Mouse (Mus musculus) liver, embryonic 12.5 days (tissue): ENCODE results near the gene Arhgdia. TPM values are rescaled to one million over a fixed set of nuclear protein-coding genes. Genes with fewer than 3 reads are reported as not detected.
"Not testable (repeated sequence)": the region's sequence is repeated elsewhere in the genome, so short reads cannot be mapped to it uniquely, and the experiment has no call there.

Source experiments
- ATAC-seq: fragments of 200-750 bp; cut with Nextera tagmentation; 2 replicates; pipeline ENCODE4 v1.8.0; 2017; ENCODE audit warnings: moderate number of reproducible peaks, mild to moderate bottlenecking, moderate library complexity
- H3K27ac ChIP-seq: fragments of 300-500 bp; sonication (generic); 2 replicates; pipeline ENCODE4 v1.5.1; 2016; ENCODE audit warnings: mild to moderate bottlenecking
- H3K27me3 ChIP-seq: fragments of 300-500 bp; sonication (generic); replicated peaks from 2 replicates; pipeline ENCODE4 v1.6.1; 2016; ENCODE audit warnings: mild to moderate bottlenecking, moderate library complexity
- H3K36me3 ChIP-seq: fragments of 300-500 bp; sonication (generic); 2 replicates; pipeline ENCODE4 v1.6.1; 2016; ENCODE audit warnings: mild to moderate bottlenecking, moderate library complexity
- H3K4me1 ChIP-seq: fragments of 300-500 bp; sonication (generic); 2 replicates; pipeline ENCODE4 v1.6.1; 2016
- H3K4me2 ChIP-seq: fragments of 300-500 bp; sonication (generic); 2 replicates; pipeline ENCODE4 v1.6.1; 2016; ENCODE audit warnings: mild to moderate bottlenecking, moderate library complexity
- H3K4me3 ChIP-seq: fragments of 300-500 bp; sonication (generic); 2 replicates; pipeline ENCODE4 v1.5.1; 2016; ENCODE audit warnings: mild to moderate bottlenecking, moderate library complexity
- H3K9ac ChIP-seq: fragments of 300-500 bp; sonication (generic); 2 replicates; pipeline ENCODE4 v1.6.1; 2016; ENCODE audit warnings: mild to moderate bottlenecking, moderate library complexity
- H3K9me3 ChIP-seq: fragments of 300-500 bp; sonication (generic); replicated peaks from 2 replicates; pipeline ENCODE4 v1.6.1; 2016; ENCODE audit warnings: mild to moderate bottlenecking, moderate library complexity
- WGBS: fragments of 180-500 bp; shearing (Covaris S2); methylation state at CpG from one replicate; pipeline ENCODE4 v1.1.7; 2016; ENCODE audit not compliant: insufficient replicate concordance; 5-methylcytosine and 5-hydroxymethylcytosine counted together
- polyA plus RNA-seq: library from polyadenylated mRNA; unstranded; fragments of >200 nt; fragmentation: Nextera tagmentation; extraction: Ambion mirVana; gene quantifications from 2 replicates; pipeline ENCODE4 v1.2.1, GENCODE M21; 2016

Gene Arhgdia
- polyA plus RNA-seq, 1 experiment from 2014 or later = 356 TPM

GRCm38 (mm10) chr11:120558843-120559242 is 22.6 kb downstream of the Arhgdia start:
- not testable (repeated sequence) for H3K4me1 ChIP-seq, H3K9ac ChIP-seq, H3K4me2 ChIP-seq, H3K27ac ChIP-seq, H3K27me3 ChIP-seq, H3K4me3 ChIP-seq, ATAC-seq, H3K9me3 ChIP-seq
- 72% methylated on average over 6 of the region's 6 CpGs for WGBS
- H3K36me3 ChIP-seq = peaks cover 51% of the 10 kb centered on the region

- no peak overlapping the region for H3K4me2 ChIP-seq
- peaks cover 8% of the 10 kb centered on the region for H3K4me1 ChIP-seq
- no peaks in the 10 kb centered on the region for H3K9me3 ChIP-seq
- ATAC-seq = no peak
- no peak overlapping the region for H3K4me3 ChIP-seq
- peaks cover 16% of the 10 kb centered on the region for H3K36me3 ChIP-seq
- 66% methylated on average over 2 of the region's 2 CpGs for WGBS
- H3K27ac ChIP-seq = no peak overlapping the region
- no peak overlapping the region for H3K9ac ChIP-seq
- H3K27me3 ChIP-seq = no peaks in the 10 kb centered on the region
Observed at GRCm38 (mm10) chr11:120555260-120555659, 26.2 kb downstream of the Arhgdia start.

- peaks cover 11% of the 10 kb centered on the region for H3K36me3 ChIP-seq
- 59% methylated on average over 7 of the region's 7 CpGs for WGBS
- no peaks in the 10 kb centered on the region for H3K27me3 ChIP-seq
- H3K9ac ChIP-seq = no peak overlapping the region
- H3K4me1 ChIP-seq = peaks cover 12% of the 10 kb centered on the region
- no peak overlapping the region for H3K4me3 ChIP-seq
- no peak overlapping the region for H3K27ac ChIP-seq
- no peaks in the 10 kb centered on the region for H3K9me3 ChIP-seq
- no peak overlapping the region for H3K4me2 ChIP-seq
- no peak for ATAC-seq
Observed at GRCm38 (mm10) chr11:120554834-120555233, 26.6 kb downstream of the Arhgdia start.

GRCm38 (mm10) chr11:120552736-120553135 is 28.7 kb downstream of the Arhgdia start:
- Histone ChIP-seq H3K27ac (no peak overlapping the region), H3K4me3 (no peak overlapping the region), H3K9me3 (no peaks in the 10 kb centered on the region), H3K4me2 (no peak overlapping the region), H3K36me3 (no peaks in the 10 kb centered on the region), H3K9ac (no peak overlapping the region), H3K4me1 (peaks cover 30% of the 10 kb centered on the region), H3K27me3 (no peaks in the 10 kb centered on the region)
- 64% methylated on average over 5 of the region's 5 CpGs for WGBS
- ATAC-seq = no peak

- no peak for ATAC-seq
- Histone ChIP-seq H3K4me3 (peak within 1 kb of the TSS; percentile 79), H3K36me3 (no peaks in the 10 kb centered on the region), H3K27ac (peak within 1 kb of the TSS; percentile 94), H3K4me1 (peaks cover 38% of the 10 kb centered on the region), H3K9ac (peak within 1 kb of the TSS; percentile 94), H3K9me3 (no peaks in the 10 kb centered on the region), H3K4me2 (peak within 1 kb of the TSS; percentile 91), H3K27me3 (no peaks in the 10 kb centered on the region)
- WGBS = 89% methylated on average over 28 of the region's 28 CpGs
Observed at GRCm38 (mm10) chr11:120550810-120551440, 30.5 kb downstream of the Arhgdia start, which contains the start of gene Ppp1r27. Gene Ppp1r27, minus strand, starts transcription at chr11:120551132.

- ATAC-seq = no peak
Observed at GRCm38 (mm10) chr11:120549986-120550809, 31.2 kb downstream of the Arhgdia start.

GRCm38 (mm10) chr11:120549168-120549945 is 32.1 kb downstream of the Arhgdia start, which contains the start of gene Mcrip1:
Gene Mcrip1, minus strand, starts transcription at chr11:120549727.
- no peaks in the 10 kb centered on the region for H3K9me3 ChIP-seq
- WGBS = 2% methylated on average over 81 of the region's 87 CpGs
- H3K4me3 ChIP-seq = peak within 1 kb of the TSS; percentile 79
- H3K4me2 ChIP-seq = peak within 1 kb of the TSS; percentile 91
- H3K4me1 ChIP-seq = peaks cover 38% of the 10 kb centered on the region
- H3K36me3 ChIP-seq = peaks cover 7% of the 10 kb centered on the region
- peak; percentile 92 for ATAC-seq
- H3K9ac ChIP-seq = peak within 1 kb of the TSS; percentile 94
- peak within 1 kb of the TSS; percentile 94 for H3K27ac ChIP-seq
- no peaks in the 10 kb centered on the region for H3K27me3 ChIP-seq

More at GRCm38 (mm10) chr11:120549986-120550809, 31.2 kb downstream of the Arhgdia start:
- Histone ChIP-seq H3K27me3 (no peaks in the 10 kb centered on the region), H3K36me3 (no peaks in the 10 kb centered on the region), H3K9ac (peak overlapping the region; percentile 94), H3K4me2 (peak overlapping the region; percentile 91), H3K4me3 (peak overlapping the region; percentile 79), H3K9me3 (no peaks in the 10 kb centered on the region), H3K27ac (peak overlapping the region; percentile 94), H3K4me1 (peaks cover 41% of the 10 kb centered on the region)
- WGBS = 66% methylated on average over 11 of the region's 11 CpGs

GRCm38 (mm10) chr11:120548786-120549167 is 32.6 kb downstream of the Arhgdia start:
- Histone ChIP-seq H3K4me3 (peak overlapping the region; percentile 79), H3K36me3 (peaks cover 13% of the 10 kb centered on the region), H3K4me2 (peak overlapping the region; percentile 91), H3K4me1 (peaks cover 38% of the 10 kb centered on the region), H3K27me3 (no peaks in the 10 kb centered on the region), H3K27ac (peak overlapping the region; percentile 94), H3K9ac (peak overlapping the region; percentile 94), H3K9me3 (no peaks in the 10 kb centered on the region)
- WGBS = 15% methylated on average over 7 of the region's 7 CpGs
- ATAC-seq = no peak

- Histone ChIP-seq H3K4me2 (peak overlapping the region; percentile 91), H3K36me3 (peaks cover 19% of the 10 kb centered on the region), H3K9ac (peak overlapping the region; percentile 94), H3K4me1 (peaks cover 38% of the 10 kb centered on the region), H3K4me3 (peak overlapping the region; percentile 79), H3K27ac (peak overlapping the region; percentile 94), H3K27me3 (no peaks in the 10 kb centered on the region), H3K9me3 (no peaks in the 10 kb centered on the region)
- no peak for ATAC-seq
- 69% methylated on average over 3 of the region's 3 CpGs for WGBS
Observed at GRCm38 (mm10) chr11:120548214-120548613, 33.2 kb downstream of the Arhgdia start.

GRCm38 (mm10) chr11:120547469-120547868 is 34.0 kb downstream of the Arhgdia start:
- no peak overlapping the region for H3K4me3 ChIP-seq
- ATAC-seq = no peak
- H3K9ac ChIP-seq = no peak overlapping the region
- H3K27ac ChIP-seq = peak overlapping the region; percentile 94
- no peaks in the 10 kb centered on the region for H3K27me3 ChIP-seq
- peaks cover 26% of the 10 kb centered on the region for H3K36me3 ChIP-seq
- no peak overlapping the region for H3K4me2 ChIP-seq
- H3K9me3 ChIP-seq = no peaks in the 10 kb centered on the region
- 48% methylated on average over 2 of the region's 2 CpGs for WGBS
- H3K4me1 ChIP-seq = peaks cover 38% of the 10 kb centered on the region

GRCm38 (mm10) chr11:120545964-120546363 is 35.5 kb downstream of the Arhgdia start:
- Histone ChIP-seq H3K36me3 (peaks cover 29% of the 10 kb centered on the region), H3K27me3 (no peaks in the 10 kb centered on the region), H3K4me1 (peaks cover 41% of the 10 kb centered on the region), H3K4me3 (no peak overlapping the region), H3K27ac (no peak overlapping the region), H3K9ac (no peak overlapping the region), H3K9me3 (no peaks in the 10 kb centered on the region), H3K4me2 (no peak overlapping the region)
- 79% methylated on average over 3 of the region's 3 CpGs for WGBS
- no peak for ATAC-seq
